Mouse (Mus musculus) v-Abl transformed pro-B cells (cell line): ENCODE data around the gene Txnip.
"Not testable (repeated sequence)": the region's sequence is repeated elsewhere in the genome, so short reads cannot be mapped to it uniquely, and the experiment has no call there.

Experiments
- in situ Hi-C, 2 experiments: fragments of 400-800 bp; cut with MboI; formaldehyde crosslinking; loops; one replicate each; pipeline ENCODE4 v1.15.1; 2025; ENCODE audit not compliant: unreplicated experiment in 2 of 2

Txnip gene

GRCm38 (mm10) chr3:96606007-96606406 lies 48.2 kb downstream of the Txnip start:
- in situ Hi-C loops = not testable (repeated sequence)

- in situ Hi-C loops = no loop called here
Observed at GRCm38 (mm10) chr3:96606618-96607017, 48.9 kb downstream of the Txnip start.
